Mouse (Mus musculus) kidney, postnatal 0 days (tissue): ENCODE measurements around the gene Plvap. TPM values are rescaled to one million over a fixed set of nuclear protein-coding genes. Genes with fewer than 3 reads are reported as not detected.

ENCODE experiments used
- ATAC-seq: fragments of 200-750 bp; cut with Nextera tagmentation; replicated peaks from 2 replicates; pipeline ENCODE4 v1.8.0; 2017; ENCODE audit warnings: low read depth, moderate number of reproducible peaks, moderate TSS enrichment, moderate library complexity; ENCODE audit not compliant: low FRiP score
- DNase-seq: peaks from one replicate; pipeline ENCODE4 v3.0.0-alpha.2; 2016; ENCODE audit warnings: low spot score
- H3K27ac ChIP-seq: fragments of 300-500 bp; sonication (generic); 2 replicates; pipeline ENCODE4 v1.5.1; 2014; ENCODE audit warnings: mild to moderate bottlenecking
- H3K27me3 ChIP-seq: fragments of 300-500 bp; sonication (generic); 2 replicates; pipeline ENCODE4 v1.6.1; 2014; ENCODE audit warnings: low read length, mixed read lengths; ENCODE audit not compliant: insufficient read depth
- H3K36me3 ChIP-seq: fragments of 300-500 bp; sonication (generic); 2 replicates; pipeline ENCODE4 v1.6.1; 2014; ENCODE audit warnings: low read length, mixed read lengths; ENCODE audit not compliant: insufficient read depth
- H3K4me1 ChIP-seq: fragments of 300-500 bp; sonication (generic); replicated peaks from 2 replicates; pipeline ENCODE4 v1.6.1; 2014; ENCODE audit warnings: antibody characterized with exemption, low read length, mixed read lengths; ENCODE audit not compliant: insufficient read depth
- H3K4me2 ChIP-seq: fragments of 300-500 bp; sonication (generic); 2 replicates; pipeline ENCODE4 v1.6.1; 2014; ENCODE audit warnings: mild to moderate bottlenecking, low read length, moderate library complexity, mixed read lengths
- H3K4me3 ChIP-seq: fragments of 300-500 bp; sonication (generic); replicated peaks from 2 replicates; pipeline ENCODE4 v1.5.1; 2014; ENCODE audit warnings: low read depth, low read length
- H3K9ac ChIP-seq: fragments of 300-500 bp; sonication (generic); 2 replicates; pipeline ENCODE4 v1.6.1; 2014; ENCODE audit warnings: low read depth, low read length
- H3K9me3 ChIP-seq: fragments of 300-500 bp; sonication (generic); replicated peaks from 2 replicates; pipeline ENCODE4 v1.6.1; 2016; ENCODE audit warnings: low read length, inconsistent platforms, mixed read lengths
- CTCF ChIP-seq: IDR thresholded peaks from 2 replicates; pipeline ENCODE4 v1.5.1; 2016; ENCODE audit warnings: antibody characterized with exemption, low read depth, mild to moderate bottlenecking, moderate library complexity
- WGBS: fragments of 180-500 bp; shearing (Covaris S2); extraction: QIAGEN DNeasy Blood & Tissue Kit; methylation state at CpG from one replicate; pipeline ENCODE4 v1.1.7; 2014; 5-methylcytosine and 5-hydroxymethylcytosine counted together
- polyA plus RNA-seq: library from polyadenylated mRNA; unstranded; fragments of >200 nt; fragmentation: Nextera tagmentation; extraction: Ambion mirVana; gene quantifications from 2 replicates; pipeline ENCODE4 v1.2.1, GENCODE M21; 2015

Gene Plvap
- polyA plus RNA-seq, 1 experiment from 2014 or later = 208 TPM

- WGBS = under 1% methylated on average over 76 of the region's 121 CpGs
Measured at GRCm38 (mm10) chr8:71476099-71476940, 35.2 kb downstream of the Plvap start.

GRCm38 (mm10) chr8:71475702-71476075, 35.9 kb downstream of the Plvap start:
- no peaks in the 10 kb centered on the region for H3K27me3 ChIP-seq
- peaks cover 21% of the 10 kb centered on the region for H3K36me3 ChIP-seq
- TF ChIP-seq CTCF = no peak
- H3K9me3 ChIP-seq = no peaks in the 10 kb centered on the region
- ATAC-seq (no peak), DNase-seq (no peak)
- 16% methylated on average over 4 of the region's 4 CpGs for WGBS
- H3K4me3 ChIP-seq = peak overlapping the region; percentile 63
- peak overlapping the region; percentile 90 for H3K4me2 ChIP-seq
- H3K9ac ChIP-seq = peak overlapping the region; percentile 68; the same call in 1 of the 2 replicates
- no peak overlapping the region for H3K27ac ChIP-seq
- H3K4me1 ChIP-seq = no peaks in the 10 kb centered on the region; the same call in 1 of the 2 replicates

More at GRCm38 (mm10) chr8:71476099-71476940, 35.2 kb downstream of the Plvap start:
- peak overlapping the region; percentile 68 for H3K9ac ChIP-seq
- ATAC-seq (peak; percentile 50), DNase-seq (peak; percentile 80)
- peak overlapping the region; percentile 90 for H3K4me2 ChIP-seq
- no peaks in the 10 kb centered on the region for H3K9me3 ChIP-seq
- H3K36me3 ChIP-seq = peaks cover 18% of the 10 kb centered on the region
- H3K27ac ChIP-seq = peak overlapping the region; percentile 79
- no peaks in the 10 kb centered on the region; the same call in 1 of the 2 replicates for H3K4me1 ChIP-seq
- H3K4me3 ChIP-seq = peak overlapping the region; percentile 63
- no peaks in the 10 kb centered on the region for H3K27me3 ChIP-seq
- TF ChIP-seq CTCF = peak; percentile 36; the same call in 1 of the 2 replicates

GRCm38 (mm10) chr8:71474785-71475701, 36.5 kb downstream of the Plvap start:
- peaks cover 21% of the 10 kb centered on the region for H3K36me3 ChIP-seq
- H3K4me3 ChIP-seq = no peak overlapping the region
- H3K27me3 ChIP-seq = no peaks in the 10 kb centered on the region
- no peak overlapping the region for H3K4me2 ChIP-seq
- WGBS = 87% methylated on average over 25 of the region's 25 CpGs
- no peak overlapping the region for H3K9ac ChIP-seq
- H3K9me3 ChIP-seq = no peaks in the 10 kb centered on the region
- TF ChIP-seq CTCF = no peak
- no peak for ATAC-seq
- no peak overlapping the region for H3K27ac ChIP-seq
- peaks cover 2% of the 10 kb centered on the region; the same call in 1 of the 2 replicates for H3K4me1 ChIP-seq
- DNase-seq = no peak

- peaks cover 7% of the 10 kb centered on the region; the same call in 1 of the 2 replicates for H3K4me1 ChIP-seq
- H3K27ac ChIP-seq = no peak overlapping the region
- no peaks in the 10 kb centered on the region for H3K27me3 ChIP-seq
- no peak overlapping the region for H3K4me2 ChIP-seq
- TF ChIP-seq CTCF = no peak
- H3K36me3 ChIP-seq = peaks cover 21% of the 10 kb centered on the region
- no peak overlapping the region for H3K4me3 ChIP-seq
- no peaks in the 10 kb centered on the region for H3K9me3 ChIP-seq
- ATAC-seq (no peak), DNase-seq (no peak)
- 90% methylated on average over 18 of the region's 18 CpGs for WGBS
- no peak overlapping the region for H3K9ac ChIP-seq
Measured at GRCm38 (mm10) chr8:71474344-71474743, 37.2 kb downstream of the Plvap start.

- Histone ChIP-seq H3K36me3 (peaks cover 21% of the 10 kb centered on the region), H3K4me2 (no peak overlapping the region), H3K4me1 (peaks cover 7% of the 10 kb centered on the region; the same call in 1 of the 2 replicates), H3K4me3 (no peak overlapping the region), H3K27ac (no peak overlapping the region), H3K9ac (no peak overlapping the region), H3K9me3 (no peaks in the 10 kb centered on the region), H3K27me3 (no peaks in the 10 kb centered on the region)
- WGBS = 87% methylated on average over 8 of the region's 8 CpGs
- TF ChIP-seq CTCF = peak; percentile 51
- ATAC-seq (no peak), DNase-seq (no peak)
Measured at GRCm38 (mm10) chr8:71472601-71473386, 38.8 kb downstream of the Plvap start.
